Mouse (Mus musculus): ENCODE results near the gene Tmod4.

DNA sequence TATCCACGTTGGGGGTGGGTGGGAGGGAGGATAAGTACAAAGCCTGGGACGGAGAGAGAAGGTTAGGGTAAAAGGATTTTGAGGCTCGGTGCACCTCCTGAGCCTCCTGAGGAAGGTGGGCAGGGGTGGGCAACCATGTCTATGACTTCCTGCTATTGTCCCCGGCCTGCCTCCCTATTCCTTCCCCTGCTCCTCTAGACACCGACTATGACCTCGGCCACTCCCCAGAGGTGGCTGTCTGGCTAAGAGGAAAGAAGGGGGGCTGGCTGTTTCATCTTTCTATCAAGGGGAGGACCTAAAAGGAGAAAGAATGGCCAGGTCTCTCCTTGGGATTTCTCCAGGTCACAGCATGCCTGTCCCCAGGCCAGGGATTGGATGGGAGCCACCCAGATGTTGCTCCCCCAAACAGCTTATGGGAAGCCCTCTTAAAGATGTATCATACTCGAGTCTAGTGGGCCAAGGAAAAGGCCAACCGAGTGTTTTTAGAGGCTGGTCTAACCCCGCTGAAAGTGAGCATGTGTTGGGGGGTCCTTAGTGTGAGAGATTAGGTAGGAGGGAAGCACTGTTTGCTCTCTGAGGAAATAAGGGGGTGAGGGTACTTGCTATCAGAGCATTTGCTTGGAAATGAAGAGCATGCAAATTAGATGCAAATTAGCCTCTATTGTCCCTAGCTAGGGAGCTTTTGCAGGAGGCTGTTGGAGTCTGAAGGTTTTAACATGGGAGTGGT, 37.5 kb downstream of the Tmod4 start:
- TF ChIP-seq CTCF (IDR thresholded peaks at IDR 0.05; ENCODE audit: borderline replicate concordance, control insufficient read depth, extremely low read depth, insufficient read depth, low read length, poor library complexity), result no peak
- TF ChIP-seq POLR2A (IDR thresholded peaks at IDR 0.05; ENCODE audit: control insufficient read depth, extremely low read depth, insufficient read depth, low read length, poor library complexity), result no peak
